Mouse (Mus musculus): ENCODE data around the gene Pigv.

Pigv gene

GRCm38 (mm10) chr4:133612416-133612815 is 60.0 kb downstream of the Pigv start:
- no peak for DNase-seq

GRCm38 (mm10) chr4:133611815-133612214 is 60.6 kb downstream of the Pigv start:
- DNase-seq, result no peak
